Mouse (Mus musculus) bone marrow, adult 2 months (tissue): ENCODE measurements around the gene Foxo3.

Experiments
- CTCF ChIP-seq: fragments of 200-500 bp; IDR thresholded peaks from 2 replicates; pipeline ENCODE4 v1.5.1; 2011; ENCODE audit warnings: low read length, control low read depth; ENCODE audit not compliant: control insufficient read depth, insufficient read depth
- POLR2A ChIP-seq: fragments of 200-500 bp; IDR thresholded peaks from 2 replicates; pipeline ENCODE4 v1.6.1; 2011; ENCODE audit warnings: low read depth, mild to moderate bottlenecking, control low read depth, low read length, borderline replicate concordance; ENCODE audit not compliant: control insufficient read depth

DNA sequence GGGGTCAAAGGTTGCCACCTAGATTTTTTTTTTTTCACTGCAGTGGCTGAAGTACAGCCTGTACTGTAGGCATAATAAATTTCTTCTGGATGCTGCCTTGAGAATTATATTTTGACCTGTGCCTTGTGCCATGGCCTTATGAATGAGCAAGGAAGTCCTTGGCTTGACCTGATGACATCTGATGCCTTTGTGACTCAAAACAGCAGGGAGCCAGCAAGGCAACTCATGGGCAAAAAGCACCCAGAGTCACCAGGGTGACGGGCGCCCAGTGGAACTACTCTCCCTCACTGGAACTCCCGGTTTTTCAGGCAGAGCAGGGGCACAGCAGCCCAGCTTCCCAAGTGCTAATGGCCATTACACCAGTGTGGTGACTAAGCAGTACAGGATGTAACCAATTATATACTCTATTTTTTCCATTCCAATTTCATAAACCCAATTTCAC is 45.4 kb downstream of the Foxo3 start:
- TF ChIP-seq CTCF = no peak
- no peak for TF ChIP-seq POLR2A
